35 mouse cellular contexts compared by ENCODE assay signal in genomic region chr19:47261196-47261595, GRCm38 (mm10).
A peak's percentile ranks its signal among the peaks of the same experiment; 100 is the strongest.
DNase-seq lines count a peak whose midpoint lies in the region; ATAC-seq and TF ChIP-seq lines count a peak whose summit lies in the region.
"Had no signal": no experiment of that assay in that cellular context is flagged by ENCODE, and none has a peak within 500 bp of the region (broad histone marks: within the 10 kb centered on the region; RNA-seq: fewer than 3 reads in every experiment).

No protein-coding gene starts in this region.

- peak overlapping the region; percentile 46; the same call in 1 of the 2 replicates for H3K27ac ChIP-seq in layer of hippocampus, adult 2 months
- H3K27ac ChIP-seq: hindbrain, embryonic 12.5 days; hindbrain, postnatal 0 days; intestine, embryonic 15.5 days; kidney, postnatal 0 days; left cerebral cortex, adult 2 months; limb, embryonic 10.5 days; limb, embryonic 15.5 days; liver, embryonic 14.5 days; macrophage; neural tube, embryonic 15.5 days had no signal

- TF ChIP-seq CTCF in layer of hippocampus, adult 2 months (conservative IDR thresholded peaks at IDR 0.05), result no peak

- no peak for DNase-seq in frontal cortex, postnatal 14 days (ENCODE audit: low spot score in 2 of 2)
- peak; percentile 51 to 75 for DNase-seq in layer of hippocampus, adult 2 months (ENCODE audit: low spot score in 2 of 2)
- DNase-seq in layer of hippocampus, postnatal 25 days (ENCODE audit: extremely low spot score in 1 of 2, low spot score in 1 of 2), result no peak
- DNase-seq in right cerebral cortex, postnatal 25 days, result peak; percentile 62
- no peak for DNase-seq in right cerebral cortex, postnatal 14 days
- DNase-seq in urinary bladder, postnatal 14 days (ENCODE audit: low spot score), result no peak
- DNase-seq: adrenal gland, adult 8-10 months; cerebellum, adult 9-10 months; cerebellum, postnatal 36 days; gastrocnemius, postnatal 36 days; heart, adult 18-20 months; heart, postnatal 36 days; kidney, adult 8-10 months; kidney, postnatal 4 days; lung, adult 2 months; lung, postnatal 10 days; midbrain, embryonic 14.5 days; retina, postnatal 1 day; spleen, adult 18-20 months; thymus, adult 18-20 months; thymus, postnatal 25 days had no signal

- ATAC-seq in frontal cortex, adult (ENCODE audit: low TSS enrichment), result peak; percentile 76
- no peak for ATAC-seq in megakaryocyte progenitor cell, adult 5-6 weeks (replicated peaks; ENCODE audit: poor library complexity)
- ATAC-seq: activated CD4-positive, CD25-positive, alpha-beta regulatory T cell, adult 4 months; forebrain, embryonic 14.5 days; hindbrain, postnatal 0 days; intestine, embryonic 15.5 days had no signal

- H3K4me3 ChIP-seq in layer of hippocampus, adult 2 months, result no peak overlapping the region
- H3K4me3 ChIP-seq: hindbrain, embryonic 12.5 days; intestine, embryonic 15.5 days; left cerebral cortex, adult 2 months; limb, embryonic 10.5 days; limb, embryonic 15.5 days; neural tube, embryonic 15.5 days had no signal

Comparison
In these comparisons a context has a peak if more than half of its experiments do, and no peak if none do; other contexts are left out.
1. DNase-seq: peak in layer of hippocampus, adult 2 months (2 of 2) and right cerebral cortex, postnatal 25 days (single experiment); none in frontal cortex, postnatal 14 days (0 of 2), layer of hippocampus, postnatal 25 days (0 of 2), right cerebral cortex, postnatal 14 days (single experiment) and urinary bladder, postnatal 14 days (single experiment).